In the genomic region with DNA sequence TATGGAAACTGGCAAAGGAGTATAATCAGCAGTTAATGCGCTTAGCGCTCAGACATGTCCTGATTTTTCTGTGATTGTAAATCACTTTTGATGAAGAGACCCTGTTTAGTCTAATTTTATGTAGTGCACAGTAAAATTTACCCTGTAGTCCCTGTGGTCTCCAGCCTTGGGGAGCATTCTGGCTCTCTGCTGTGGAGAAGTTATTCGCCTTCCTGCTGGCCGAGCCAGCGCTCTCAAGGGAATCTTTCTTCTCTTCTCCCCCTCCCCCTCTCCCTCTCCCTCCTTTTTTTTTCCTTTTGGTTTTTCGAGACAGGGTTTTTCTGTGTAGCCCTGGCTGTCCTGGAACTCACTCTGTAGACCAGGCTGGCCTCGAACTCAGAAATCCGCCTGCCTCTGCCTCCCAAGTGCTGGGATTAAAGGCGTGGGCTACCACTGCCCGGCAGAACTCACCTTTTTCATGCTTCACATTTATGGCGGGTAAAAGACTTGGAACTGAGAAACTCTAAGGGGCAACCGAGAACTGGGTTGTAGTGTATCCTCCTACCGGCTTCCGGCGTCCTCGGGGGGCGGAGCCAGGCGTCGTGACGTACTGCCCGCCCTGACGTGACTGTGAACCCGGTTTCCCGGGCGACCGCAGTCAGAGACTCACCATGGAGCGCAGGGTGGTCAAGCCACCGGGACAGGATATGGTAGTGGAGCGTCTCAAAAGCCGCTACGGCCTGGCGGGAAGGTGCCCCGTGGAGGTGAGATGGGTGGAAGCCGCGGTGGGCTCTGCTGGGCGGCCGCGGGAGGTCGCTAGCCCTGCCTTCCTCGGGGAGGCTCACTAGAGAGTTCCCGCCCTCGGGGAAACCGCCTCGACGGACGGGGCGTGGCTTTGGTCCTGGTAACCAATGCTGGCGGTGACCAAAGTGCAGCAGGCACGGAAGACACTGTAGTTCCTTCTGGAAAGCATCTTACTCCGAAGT, we compare ENCODE assay signal across 8 mouse cellular contexts. TPM values are rescaled to one million over a fixed set of nuclear protein-coding genes. Genes with fewer than 3 reads are reported as not detected.
DNase-seq lines count a peak whose midpoint lies in the region; ATAC-seq lines count a peak whose summit lies in the region.

A gene (plus strand): TSS at position 629 of the 965 bp plus-strand sequence.

- H3K4me2 ChIP-seq in hindbrain, embryonic 13.5 days, result peak within 1 kb of the TSS; percentile 65

- peaks cover 15% of the 10 kb centered on the region for H3K4me1 ChIP-seq in hindbrain, embryonic 13.5 days (replicated peaks)

- peak within 1 kb of the TSS; percentile 73 for H3K9ac ChIP-seq in hindbrain, embryonic 13.5 days

- WGBS in hindbrain, embryonic 13.5 days, result 2% methylated on average over 50 of the region's 50 CpGs

- H3K27me3 ChIP-seq in hindbrain, embryonic 13.5 days, result no peaks in the 10 kb centered on the region

- H3K9me3 ChIP-seq in hindbrain, embryonic 13.5 days, result no peaks in the 10 kb centered on the region

- DNase-seq in NIH3T3 (ENCODE audit: low read depth), result peak; percentile 94
- DNase-seq in cerebellum, postnatal 10 days, result peak; percentile 93 to 95
- DNase-seq in frontal cortex, postnatal 14 days (ENCODE audit: low spot score in 2 of 2), result peak; percentile 86 to 89
- peak; percentile 78 to 91 for DNase-seq in layer of hippocampus, postnatal 25 days (ENCODE audit: extremely low spot score in 1 of 2, low spot score in 1 of 2)
- peak; percentile 94 for DNase-seq in lung, postnatal 25 days (ENCODE audit: low spot score)
- peak; percentile 92 for DNase-seq in retina, embryonic 14.5 days (ENCODE audit: low spot score)
- DNase-seq in thymus, postnatal 4 days, result peak; percentile 96

- H3K36me3 ChIP-seq in hindbrain, embryonic 13.5 days, result peaks cover 20% of the 10 kb centered on the region

- peak; percentile 99 for ATAC-seq in hindbrain, embryonic 13.5 days (ENCODE audit: low FRiP score)

- peak within 1 kb of the TSS; percentile 89 for H3K27ac ChIP-seq in hindbrain, embryonic 13.5 days

- H3K4me3 ChIP-seq in hindbrain, embryonic 13.5 days, result peak within 1 kb of the TSS; percentile 68

RNA-seq across cellular contexts. Expression of the gene that starts here (rescaled TPM):
- 10.4 and 11.1 TPM in 2 replicates for polyA plus RNA-seq in hindbrain, embryonic 13.5 days (2015; fragmentation: Nextera tagmentation; extraction: Ambion mirVana)
- 1 to 10 TPM; 3.9 to 5.2 TPM for total RNA-seq in layer of hippocampus, postnatal 25 days (2021)

Comparison
In these comparisons a context has a peak if more than half of its experiments do, and no peak if none do; other contexts are left out.
1. Peak in every context shown above with its lines: DNase-seq, ATAC-seq, H3K4me3 ChIP-seq and H3K27ac ChIP-seq.